Mouse (Mus musculus): ENCODE results near the gene Map2k4.

Map2k4 gene

GRCm38 (mm10) chr11:65788154-65788553, at the start of gene Map2k4:
Gene Map2k4, minus strand, starts transcription at chr11:65788297.
- DNase-seq (ENCODE audit: low read depth, low spot score), result peak; percentile 77

DNA sequence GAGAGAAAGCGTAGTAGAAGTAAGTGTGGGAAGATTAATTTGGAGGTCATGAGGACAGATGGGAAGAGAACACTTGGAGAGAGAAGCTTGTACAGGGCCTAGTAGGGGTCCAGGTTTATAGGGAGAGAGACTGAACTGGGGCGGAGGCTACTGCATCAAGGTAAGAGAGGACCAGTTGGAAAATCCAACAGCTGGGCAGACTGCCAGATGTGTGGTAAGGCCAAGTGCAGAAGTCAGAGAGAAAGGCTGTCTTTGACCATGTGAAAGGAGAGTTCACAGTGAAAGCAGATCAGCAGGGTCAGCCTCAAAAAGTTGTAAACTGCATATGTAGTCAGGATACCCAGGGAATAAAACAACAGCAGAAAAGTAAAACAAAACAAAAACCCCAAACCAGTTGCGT, 36.5 kb upstream of the Map2k4 start:
- no peak for DNase-seq (ENCODE audit: low read depth, low spot score)

GRCm38 (mm10) chr11:65820877-65821276, 32.8 kb upstream of the Map2k4 start:
- peak; percentile 72 for DNase-seq (ENCODE audit: low read depth, low spot score)

DNA sequence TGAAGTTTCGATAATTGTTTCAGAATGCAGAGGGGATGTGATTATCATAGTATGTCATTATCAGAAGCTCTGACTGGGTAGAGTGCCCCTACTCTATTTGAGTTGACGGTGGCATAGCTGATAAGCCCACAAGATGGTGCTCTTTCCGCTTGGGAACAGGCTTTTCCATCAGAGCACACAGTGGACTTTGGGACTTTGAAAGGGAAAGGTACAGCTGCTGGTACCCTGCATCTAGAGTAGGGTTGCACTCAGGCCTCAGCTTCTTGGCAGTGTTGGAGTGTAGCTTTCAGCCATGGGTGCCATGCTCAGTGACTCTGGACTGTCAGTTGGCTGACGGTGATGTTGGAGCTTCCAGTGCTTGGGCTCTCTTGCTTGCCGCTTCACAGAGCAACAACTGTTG, 32.2 kb upstream of the Map2k4 start:
- no peak for DNase-seq (ENCODE audit: low read depth, low spot score)

GRCm38 (mm10) chr11:65818193-65818592, 30.1 kb upstream of the Map2k4 start:
- DNase-seq (ENCODE audit: low read depth, low spot score), result no peak

DNA sequence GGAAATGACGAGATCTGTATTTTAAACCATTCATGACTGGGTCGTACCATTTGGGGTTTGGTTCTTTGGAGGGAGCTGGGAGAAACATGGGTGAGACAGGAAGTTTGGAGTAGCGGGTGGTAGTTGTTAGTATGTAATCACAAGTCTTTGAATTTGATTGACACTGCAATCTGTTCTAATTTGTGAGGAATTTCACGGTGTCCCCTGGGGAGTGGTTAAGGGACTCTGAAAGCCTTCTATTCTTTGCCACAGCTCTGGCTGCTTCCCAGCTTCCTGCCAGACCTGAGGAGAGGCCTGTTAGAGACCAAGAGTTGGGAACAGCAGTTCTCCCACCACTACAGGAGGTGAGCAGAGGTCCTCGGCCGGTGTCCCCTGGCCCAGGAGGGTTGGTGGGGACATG, 28.1 kb upstream of the Map2k4 start:
- DNase-seq (ENCODE audit: low read depth, low spot score), result no peak

DNA sequence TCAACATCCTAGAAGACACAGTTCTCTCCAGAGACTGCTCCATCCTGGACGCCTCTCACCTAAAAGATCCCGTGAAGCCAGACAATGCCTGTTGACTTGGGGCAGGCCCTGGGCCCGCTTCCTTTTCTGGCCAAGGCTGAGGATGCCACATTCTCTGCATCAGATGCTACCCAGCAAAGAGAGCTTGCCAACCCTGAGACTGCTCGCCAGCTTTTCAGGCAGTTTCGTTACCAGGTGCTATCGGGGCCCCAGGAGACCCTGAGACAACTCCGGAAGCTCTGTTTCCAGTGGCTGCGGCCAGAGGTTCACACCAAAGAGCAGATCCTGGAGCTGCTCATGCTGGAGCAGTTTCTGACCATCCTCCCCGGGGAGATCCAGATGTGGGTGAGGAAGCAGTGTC, 26.3 kb upstream of the Map2k4 start:
- DNase-seq (ENCODE audit: low read depth, low spot score), result no peak

- no peak for DNase-seq (ENCODE audit: low read depth, low spot score)
These were observed 24.0 kb upstream of the Map2k4 start for GRCm38 (mm10) chr11:65812088-65812487.

DNA sequence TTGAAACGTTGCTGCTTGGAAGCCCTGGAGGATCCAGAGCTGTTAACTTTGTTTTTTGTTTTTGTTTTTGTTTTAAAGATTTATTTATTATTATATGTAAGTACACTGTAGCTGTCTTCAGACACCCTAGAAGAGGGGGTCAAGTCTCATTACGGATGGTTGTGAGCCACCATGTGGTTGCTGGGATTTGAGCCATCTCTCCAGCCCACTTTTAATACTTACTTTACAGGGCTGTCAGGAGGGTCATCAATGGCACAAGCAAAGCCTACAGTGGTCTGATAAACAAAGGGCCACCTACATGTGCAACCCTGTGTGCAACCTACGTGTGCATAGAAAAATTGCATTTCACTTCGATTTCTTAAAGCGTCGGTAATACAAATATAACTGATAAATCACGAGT, 19.5 kb upstream of the Map2k4 start:
- no peak for DNase-seq (ENCODE audit: low read depth, low spot score)

GRCm38 (mm10) chr11:65806909-65807504, 18.9 kb upstream of the Map2k4 start, which contains the start of gene Zkscan6:
Gene Zkscan6, plus strand, starts transcription at chr11:65807175.
- peak; percentile 82 for DNase-seq (ENCODE audit: low read depth, low spot score)

DNA sequence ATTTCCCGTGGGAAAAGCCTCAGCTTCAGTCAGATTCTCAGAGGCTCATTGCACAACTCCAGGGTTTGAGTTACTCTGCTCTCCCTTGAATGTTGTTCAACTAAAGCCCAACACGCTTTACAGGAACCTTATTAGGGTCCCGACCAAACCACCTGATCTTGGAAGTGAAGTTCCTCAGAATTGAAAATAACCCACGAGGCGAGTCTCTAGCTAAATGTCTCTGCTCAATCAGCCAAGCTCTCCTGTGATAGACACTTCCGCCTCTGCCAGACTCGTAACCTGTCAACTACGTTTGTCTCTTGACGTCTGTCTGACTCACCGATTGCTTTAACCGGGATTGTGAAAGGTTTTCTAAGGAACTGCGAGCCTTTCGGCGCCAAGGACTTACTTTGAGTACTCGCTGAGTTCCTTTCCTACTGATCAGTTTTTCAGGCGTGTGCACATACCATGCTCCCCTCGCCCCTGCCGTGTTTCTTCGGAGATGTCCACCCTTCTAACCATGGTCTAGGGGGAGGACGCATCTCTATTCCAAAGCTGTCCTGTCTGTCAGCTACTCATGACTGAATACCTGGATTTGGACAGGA, 18.3 kb upstream of the Map2k4 start:
- no peak for DNase-seq (ENCODE audit: low read depth, low spot score)

- no peak for DNase-seq (ENCODE audit: low read depth, low spot score)
These were observed 13.8 kb upstream of the Map2k4 start for GRCm38 (mm10) chr11:65801899-65802298.

GRCm38 (mm10) chr11:65795896-65796295, 7.8 kb upstream of the Map2k4 start:
- DNase-seq (ENCODE audit: low read depth, low spot score), result no peak

DNA sequence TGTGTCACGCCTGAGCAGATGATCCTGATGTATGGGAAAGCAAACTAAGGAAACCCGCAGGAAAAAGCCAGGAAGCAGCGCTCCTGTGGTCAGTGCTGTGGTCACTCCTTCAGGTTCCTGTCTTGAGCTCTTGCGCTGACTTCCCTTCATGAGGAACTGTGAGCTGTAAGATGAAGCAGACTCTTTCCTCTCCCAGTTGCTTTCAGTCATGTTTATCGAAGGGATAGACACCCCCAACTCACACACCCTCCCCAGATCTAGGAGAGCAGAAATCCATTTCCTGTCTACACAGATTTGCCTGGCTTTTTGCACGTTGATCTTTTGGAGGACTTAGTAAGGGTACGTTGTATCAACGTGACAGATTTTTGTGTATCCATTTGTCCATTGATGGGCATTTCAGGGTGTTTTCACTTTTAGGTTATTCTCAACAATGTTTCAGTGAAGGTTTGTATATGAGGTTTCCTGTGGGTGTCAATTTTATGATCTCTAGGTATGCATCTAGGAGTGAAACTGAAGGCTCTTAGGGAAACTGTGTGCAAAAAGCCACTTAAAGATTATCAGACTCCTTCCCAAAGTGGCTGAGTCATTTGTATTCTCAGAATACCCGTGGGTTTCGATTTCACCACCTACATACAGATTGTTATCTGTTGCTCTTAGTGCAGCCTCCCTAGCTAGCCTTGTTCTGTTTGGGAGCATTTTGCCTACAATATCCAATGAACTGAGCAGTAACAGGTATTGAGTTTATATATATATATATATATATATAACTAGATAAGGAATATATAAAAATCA, 6.5 kb upstream of the Map2k4 start:
- DNase-seq (ENCODE audit: low read depth, low spot score), result no peak

DNA sequence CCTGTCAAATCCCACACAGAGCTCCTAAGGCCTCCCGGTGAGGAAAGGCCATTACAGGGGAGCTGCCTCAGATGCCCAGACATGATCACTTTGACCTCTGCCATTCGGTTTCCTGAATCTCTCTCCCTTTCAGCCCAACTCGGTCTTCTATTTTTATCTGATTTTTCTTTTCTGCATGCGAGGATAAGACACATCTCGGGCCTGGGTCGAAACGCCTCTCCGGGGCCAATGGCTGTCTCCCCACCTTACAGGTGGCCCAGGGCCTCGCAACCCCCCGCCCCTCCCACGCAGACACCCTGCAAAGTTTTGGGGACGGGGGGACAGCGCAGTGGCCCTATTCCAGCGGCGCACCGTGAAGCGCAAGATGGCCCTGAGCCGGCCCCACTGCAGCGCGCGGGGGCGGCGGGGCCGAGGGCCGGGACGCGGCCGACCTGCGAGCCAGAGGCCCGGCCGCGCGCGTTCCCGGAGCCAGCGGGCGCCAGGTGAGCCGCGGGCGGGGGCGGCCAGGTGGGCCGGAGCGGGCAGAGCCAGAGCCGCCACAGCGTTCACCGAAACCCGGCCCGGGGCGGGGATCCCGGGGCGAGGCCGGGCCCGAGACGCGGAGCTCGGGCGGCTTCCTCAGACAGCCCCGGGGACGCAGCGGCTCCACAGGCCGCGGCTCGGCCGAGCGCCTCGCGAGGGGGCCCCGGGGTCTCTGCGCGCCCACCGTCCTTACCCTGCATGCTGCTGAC, 511 bp downstream of the Map2k4 start:
- no peak for DNase-seq (ENCODE audit: low read depth, low spot score)

- DNase-seq (ENCODE audit: low read depth, low spot score), result no peak
These were observed 1.9 kb downstream of the Map2k4 start for GRCm38 (mm10) chr11:65786160-65786559.

GRCm38 (mm10) chr11:65781596-65781995, 6.5 kb downstream of the Map2k4 start:
- DNase-seq (ENCODE audit: low read depth, low spot score), result no peak

GRCm38 (mm10) chr11:65779578-65779977, 8.5 kb downstream of the Map2k4 start:
- DNase-seq (ENCODE audit: low read depth, low spot score), result no peak

DNA sequence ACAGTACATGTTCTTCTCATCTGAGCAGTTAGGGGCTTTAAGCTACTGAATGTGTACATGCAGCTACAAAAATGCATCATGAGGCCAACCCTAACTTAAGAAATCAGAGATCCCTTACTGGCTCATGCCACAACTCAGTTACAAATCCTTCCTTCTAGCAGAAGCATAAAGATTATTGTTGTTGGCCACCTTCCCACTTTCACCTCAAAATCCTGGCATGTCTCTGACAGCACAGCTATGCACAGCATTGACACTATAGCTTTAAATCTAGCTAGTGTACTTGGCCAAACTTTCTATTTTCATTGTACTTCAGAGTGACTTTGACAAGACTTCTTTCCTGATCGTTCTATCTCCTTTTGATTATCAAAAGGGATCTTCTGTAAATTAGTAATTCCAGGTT, 9.0 kb downstream of the Map2k4 start:
- no peak for DNase-seq (ENCODE audit: low read depth, low spot score)

- DNase-seq (ENCODE audit: low read depth, low spot score), result no peak
These were observed 10.3 kb downstream of the Map2k4 start for GRCm38 (mm10) chr11:65777810-65778209.

- no peak for DNase-seq (ENCODE audit: low read depth, low spot score)
These were observed 11.0 kb downstream of the Map2k4 start for GRCm38 (mm10) chr11:65776906-65777611.

Data from brain, embryonic 18.5 days (tissue).